Mouse (Mus musculus) urinary bladder, postnatal 25 days (tissue): ENCODE measurements around the gene Mindy1.

Source experiments
- DNase-seq: peaks from one replicate; pipeline ENCODE4 v3.0.0; 2022; ENCODE audit warnings: low spot score

The Mindy1 gene

DNA sequence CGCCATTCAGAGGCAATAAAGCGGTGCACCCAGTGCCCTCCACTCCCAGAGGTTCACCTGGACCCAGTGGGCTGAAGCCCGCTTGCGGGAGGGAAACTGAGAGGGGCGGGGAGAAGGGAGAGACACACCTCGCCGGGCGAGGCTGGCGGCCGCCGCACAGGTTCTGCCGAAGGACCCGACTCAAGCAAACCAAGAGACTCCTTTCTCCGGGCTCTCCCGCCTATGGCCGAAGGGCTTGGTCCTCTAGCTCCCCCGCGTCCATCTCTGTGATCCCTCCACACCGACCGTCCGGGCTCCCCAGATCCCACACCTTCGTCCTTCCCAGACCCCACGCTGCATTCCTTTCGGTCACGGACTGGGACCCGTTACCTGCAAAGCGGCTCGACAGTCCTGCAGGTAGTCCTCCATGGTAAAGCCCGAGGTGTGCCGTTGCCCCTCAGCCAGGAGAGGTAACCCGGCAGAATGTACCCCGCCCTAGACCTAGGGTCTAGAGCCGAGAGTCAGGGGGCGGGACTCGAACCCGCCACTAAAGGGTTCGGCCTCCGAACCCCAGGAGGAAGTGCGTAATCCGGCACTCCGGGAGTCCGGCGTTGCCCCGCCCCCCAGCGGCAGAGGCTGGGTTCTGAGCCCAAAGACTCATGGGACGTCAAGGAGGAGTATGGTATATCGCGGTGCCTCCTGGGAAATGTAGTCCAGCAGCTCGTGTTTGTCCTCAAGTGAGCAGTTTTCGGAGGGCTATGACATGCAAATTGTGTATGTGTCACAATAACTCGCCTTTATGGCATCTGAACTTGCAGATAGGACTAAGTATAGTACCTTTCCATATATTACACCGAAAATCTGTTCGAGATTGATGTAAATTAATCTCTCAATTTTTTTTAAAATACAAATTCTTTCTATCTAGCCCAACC lies at the start of gene Mindy1, which contains the start of gene Prune1:
Gene Mindy1, plus strand, starts transcription at position 130 of the 911 bp plus-strand sequence.
Gene Prune1, minus strand, starts transcription at position 861 of the 911 bp plus-strand sequence.
- peak; percentile 97 for DNase-seq

DNA sequence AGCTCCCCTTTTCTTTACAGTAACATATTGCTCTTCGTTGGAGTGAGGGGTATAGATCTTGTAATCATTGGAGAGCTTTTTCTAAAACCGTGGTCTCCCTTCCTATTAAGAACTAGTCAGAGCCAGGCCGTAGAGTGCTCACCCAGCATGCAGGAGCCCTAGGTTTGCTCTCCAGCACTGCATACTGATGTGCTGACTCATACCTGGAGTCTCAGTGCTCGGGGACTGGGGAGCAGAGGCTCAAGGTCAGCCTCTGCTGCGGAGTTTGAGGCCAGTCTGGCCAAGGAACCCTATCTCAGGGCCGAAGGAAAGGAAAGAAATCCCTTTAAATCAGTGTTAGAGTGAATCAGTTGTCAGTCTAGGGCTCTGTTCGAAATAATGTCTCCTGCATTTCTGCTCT lies 48.4 kb upstream of the Mindy1 start:
- peak; percentile 28 for DNase-seq

DNA sequence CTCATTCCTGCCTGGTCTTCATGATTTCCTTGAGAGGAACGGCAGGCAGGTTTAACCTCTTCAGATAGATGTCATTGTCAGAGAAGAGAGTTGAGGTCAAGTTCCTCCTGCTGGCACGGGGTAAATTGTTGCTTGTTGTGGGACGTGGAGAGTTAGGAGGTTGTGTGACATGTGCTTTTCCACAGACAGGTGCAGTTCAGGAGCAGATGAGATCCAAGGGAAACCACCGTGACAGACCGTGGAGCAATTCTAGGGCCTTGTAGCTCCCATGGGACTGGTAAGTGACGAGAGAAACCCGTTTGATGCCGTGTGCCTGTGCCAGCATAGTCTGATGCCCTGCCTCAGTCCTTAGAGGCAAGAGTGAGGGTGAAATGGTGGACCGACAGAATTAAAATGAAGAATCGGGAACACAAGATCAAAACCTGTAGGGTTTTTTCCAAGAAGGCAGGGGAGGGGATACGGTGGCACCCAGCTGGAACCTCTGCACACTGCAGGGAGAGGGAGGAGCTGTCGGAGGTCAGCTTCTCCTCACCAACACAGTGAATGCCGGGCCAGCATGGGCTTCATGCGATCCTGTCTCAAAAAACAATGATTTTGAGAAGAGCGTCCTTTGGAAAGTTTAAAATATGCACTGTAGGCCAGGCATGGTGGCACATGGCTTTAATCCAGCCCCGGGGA lies 47.7 kb upstream of the Mindy1 start:
- no peak for DNase-seq

DNA sequence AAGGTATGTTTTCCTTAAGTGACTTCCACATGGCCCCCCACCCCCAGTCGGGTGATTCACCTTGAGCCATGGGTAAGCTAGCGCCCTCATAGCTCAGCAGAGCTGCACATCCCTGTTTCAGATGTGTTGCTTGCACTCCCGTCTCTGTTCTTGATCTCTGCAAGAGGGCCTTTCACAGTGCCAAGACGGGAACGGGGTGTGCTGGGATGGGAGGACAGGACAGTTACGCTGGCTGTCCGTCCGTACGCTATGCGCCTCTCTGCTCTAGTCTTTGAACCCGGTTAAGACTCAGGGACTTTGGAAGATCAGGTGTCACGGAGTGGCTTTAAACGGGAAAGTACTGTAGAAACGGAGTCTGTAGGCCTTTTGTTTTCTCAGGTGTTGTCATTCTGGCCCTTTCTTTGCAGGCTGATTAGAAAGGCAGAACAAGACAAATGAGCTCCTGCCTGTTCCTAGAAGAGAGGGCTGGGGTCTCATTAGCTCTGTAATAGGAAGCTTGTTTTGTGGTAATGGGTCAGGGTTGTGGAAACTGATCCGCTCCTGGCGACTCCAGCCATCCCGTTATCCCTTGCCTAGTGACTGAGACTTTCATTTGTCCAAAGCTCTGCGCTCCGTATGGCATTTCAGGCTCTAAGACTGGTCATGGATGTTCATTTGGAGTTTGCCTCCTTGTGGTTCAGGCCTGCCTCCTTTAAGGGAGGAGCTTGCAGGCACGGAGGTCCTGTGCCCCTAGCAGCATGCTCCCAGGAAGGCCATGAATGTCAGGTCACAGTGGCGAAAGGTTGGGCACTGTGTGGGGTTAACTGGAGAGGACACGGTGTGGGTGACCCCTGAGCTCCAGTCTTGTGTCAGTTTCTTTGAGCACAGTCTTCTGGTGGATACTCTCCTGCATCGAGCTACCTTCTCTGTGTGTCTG lies 45.5 kb upstream of the Mindy1 start:
- no peak for DNase-seq

DNA sequence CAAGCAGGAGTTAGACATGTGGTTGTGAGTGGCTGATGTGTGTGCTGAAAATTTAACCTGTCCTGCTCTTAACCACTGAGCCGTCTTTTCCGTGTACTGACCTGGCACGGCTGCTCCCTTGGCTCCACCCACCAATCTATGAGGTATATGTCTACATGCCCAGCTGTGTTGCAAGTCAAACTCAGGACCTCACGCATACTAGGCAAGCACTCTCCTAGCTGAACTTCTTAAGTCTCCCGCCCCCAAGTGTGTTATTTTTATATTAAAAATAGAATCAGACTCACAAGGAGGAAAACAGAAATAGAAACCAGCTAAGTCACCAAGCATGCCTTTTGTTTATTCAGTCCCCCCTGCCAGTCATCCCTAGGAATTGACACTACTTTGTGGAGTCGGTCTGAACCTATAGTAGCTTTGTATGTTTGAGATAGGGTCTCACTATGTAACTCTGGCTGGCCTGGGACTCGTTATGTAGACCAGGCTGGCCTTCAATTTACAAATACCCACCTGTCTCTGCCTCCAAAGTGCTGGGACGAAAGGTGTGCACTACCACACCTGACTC lies 43.5 kb upstream of the Mindy1 start:
- no peak for DNase-seq

DNA sequence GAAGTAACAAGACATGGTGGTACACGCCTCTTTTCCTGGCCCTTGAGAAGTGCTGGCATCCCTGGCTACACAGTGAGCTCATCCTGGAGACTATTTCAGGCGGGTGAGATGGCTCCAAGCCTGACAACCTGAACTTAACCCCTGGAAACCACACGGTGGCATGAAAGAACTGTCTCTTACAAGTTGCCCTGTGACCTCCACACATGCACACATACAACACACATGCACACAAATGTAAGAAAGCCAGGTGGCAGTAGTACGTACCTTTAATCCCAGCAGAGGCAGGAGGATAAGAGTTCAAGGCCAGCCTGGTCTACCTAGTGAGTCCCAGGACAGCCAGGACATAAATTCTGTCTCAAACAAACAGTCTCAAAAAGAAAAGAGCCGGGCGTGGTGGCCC lies 42.1 kb upstream of the Mindy1 start:
- no peak for DNase-seq

DNA sequence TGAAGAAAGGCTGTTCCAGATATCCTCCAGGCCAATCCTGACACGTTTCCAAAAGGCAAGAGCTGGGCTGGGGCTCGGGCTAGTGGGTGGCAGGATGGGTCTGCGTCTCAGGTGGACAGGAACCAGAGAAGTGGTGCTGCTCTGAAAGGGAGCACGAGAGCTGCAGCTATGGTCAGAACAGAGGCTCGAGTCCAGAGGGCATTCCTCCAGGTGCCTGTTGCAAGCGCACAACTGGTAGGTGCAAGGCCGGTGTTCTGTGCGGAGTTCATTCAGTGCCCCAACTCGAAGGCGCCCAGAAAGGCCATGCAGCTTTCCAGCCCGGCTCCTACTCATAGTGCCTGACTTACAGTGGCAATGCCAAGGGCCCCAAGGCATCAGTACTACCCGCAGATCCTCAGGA lies 41.2 kb upstream of the Mindy1 start:
- no peak for DNase-seq

DNA sequence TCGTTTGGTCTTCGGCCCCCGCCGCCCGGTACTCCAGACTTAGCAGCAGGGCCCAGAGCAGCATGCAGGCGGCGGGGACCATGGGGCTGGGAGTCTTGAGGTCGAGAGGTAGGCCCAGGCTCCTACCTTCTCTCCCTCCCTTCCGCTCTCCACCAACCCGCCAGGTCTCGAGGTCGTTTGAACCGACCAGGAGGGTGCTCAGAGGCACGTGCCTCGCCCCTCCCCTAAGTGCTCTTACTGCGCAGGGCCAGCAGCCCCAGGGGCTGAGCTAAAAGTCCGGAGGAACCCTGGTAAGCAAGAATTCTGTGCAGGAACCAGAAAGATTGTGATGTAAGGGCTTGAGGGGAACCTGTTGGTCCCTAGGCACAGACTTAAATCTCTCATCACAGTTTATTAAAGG lies 40.2 kb upstream of the Mindy1 start:
- DNase-seq = no peak

DNA sequence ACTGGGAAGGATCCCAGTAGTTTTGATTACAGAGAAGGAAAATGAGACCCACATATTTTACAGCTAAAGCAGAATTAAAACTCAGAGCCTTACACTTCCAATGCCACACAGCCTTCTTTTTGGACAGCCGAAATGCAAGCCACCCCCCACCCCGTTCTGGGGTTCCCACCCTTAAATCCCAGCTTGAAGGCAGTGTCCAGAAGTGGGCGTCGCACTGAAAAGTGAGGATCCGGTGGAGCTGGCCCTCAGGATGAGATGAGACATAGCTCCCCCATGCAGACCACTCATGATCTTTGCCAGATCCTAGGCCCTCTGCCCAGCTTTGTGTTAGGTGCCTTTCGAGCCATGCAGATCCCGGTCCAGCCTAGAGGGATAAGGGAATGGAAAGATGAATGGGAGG lies 39.6 kb upstream of the Mindy1 start, which contains the start of gene Gm128:
Gene Gm128, minus strand, starts transcription at position 101 of the 400 bp plus-strand sequence.
- DNase-seq = no peak

DNA sequence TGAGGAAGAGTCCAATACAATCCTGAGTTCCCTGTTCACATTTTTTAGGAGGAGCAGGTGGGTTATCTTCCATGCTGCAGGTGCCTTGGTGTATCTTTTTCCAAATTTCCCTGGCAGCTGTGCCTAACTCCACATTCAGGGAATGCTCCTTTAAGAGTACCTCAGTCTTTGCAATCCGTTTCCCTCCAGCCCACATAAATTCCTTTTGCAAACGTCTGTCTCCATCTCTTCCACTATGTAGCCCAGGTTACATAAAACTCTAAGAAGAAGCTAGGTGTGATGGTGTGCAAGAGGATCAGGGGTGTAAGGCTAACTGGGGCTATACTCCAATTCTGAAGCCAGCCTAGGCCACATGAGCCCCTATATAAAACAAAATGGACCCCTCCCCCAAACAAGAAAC lies 38.1 kb upstream of the Mindy1 start:
- DNase-seq = no peak

DNA sequence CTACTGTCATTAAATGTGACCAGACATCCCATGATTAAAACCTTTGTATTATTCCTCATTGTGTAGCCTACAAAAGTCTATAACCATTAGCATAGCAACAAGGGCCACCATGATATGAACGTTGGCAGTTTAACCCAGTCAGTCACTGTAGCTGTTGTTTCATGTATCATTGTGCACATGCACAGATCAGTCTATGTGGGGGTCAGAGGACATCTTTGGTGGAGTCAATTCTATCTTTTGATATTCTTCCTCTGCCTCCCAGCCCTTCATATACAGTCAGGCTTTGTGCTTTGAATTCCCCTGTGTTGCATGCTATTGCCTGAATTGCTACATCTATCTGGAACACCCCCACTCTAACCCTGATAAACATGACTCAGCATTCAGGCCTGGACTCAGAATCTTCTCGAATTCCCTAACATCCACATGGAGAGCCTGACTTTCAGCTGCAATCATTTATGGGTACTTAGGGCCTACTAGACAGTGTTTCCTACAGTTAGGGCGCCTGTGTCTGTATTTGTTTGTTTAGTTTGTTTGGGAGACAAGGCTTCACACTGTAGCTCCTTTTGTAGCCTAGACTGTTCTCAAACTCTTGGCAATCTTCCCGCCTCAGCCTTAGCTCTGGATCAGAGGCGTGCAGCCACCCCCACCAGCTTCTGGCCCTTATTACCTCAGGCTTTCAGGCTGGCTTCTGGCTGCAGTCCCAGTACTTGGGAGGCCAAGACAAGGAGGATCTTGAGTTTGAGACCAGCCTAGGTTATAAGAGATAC lies 34.5 kb upstream of the Mindy1 start:
- peak; percentile 29 for DNase-seq

DNA sequence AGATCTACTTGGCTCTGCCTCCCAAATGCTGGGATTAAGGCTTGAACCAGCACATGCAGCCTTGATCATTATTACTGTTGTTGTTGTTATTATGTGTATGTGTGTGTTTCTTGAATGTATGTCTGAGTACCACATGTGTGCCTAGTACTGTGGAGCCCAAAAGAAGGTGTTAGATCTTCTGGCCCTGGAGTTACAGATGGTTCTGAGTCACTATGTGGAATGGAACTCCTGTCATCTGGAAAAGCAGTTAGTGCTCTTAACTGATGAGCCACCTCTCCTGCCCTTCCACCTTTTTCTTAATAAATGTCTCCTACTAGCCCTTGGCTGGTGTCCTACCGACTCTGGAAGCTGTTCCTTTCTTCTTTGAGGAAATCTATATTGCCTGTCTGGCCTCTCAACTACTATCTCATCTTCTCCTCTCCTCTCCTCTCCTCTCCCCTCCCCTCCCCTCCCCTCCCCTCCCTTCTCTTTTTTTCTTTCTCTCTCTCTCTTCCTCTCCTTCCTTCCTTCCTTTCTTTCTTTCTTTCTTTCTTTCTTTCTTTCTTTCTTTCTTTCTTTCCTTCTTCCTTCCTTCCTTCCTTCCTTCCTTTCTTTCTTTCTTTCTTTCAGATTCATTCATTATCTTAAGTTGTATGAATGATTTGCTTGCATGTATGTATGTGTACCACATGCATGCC lies 33.3 kb upstream of the Mindy1 start:
- DNase-seq = no peak

DNA sequence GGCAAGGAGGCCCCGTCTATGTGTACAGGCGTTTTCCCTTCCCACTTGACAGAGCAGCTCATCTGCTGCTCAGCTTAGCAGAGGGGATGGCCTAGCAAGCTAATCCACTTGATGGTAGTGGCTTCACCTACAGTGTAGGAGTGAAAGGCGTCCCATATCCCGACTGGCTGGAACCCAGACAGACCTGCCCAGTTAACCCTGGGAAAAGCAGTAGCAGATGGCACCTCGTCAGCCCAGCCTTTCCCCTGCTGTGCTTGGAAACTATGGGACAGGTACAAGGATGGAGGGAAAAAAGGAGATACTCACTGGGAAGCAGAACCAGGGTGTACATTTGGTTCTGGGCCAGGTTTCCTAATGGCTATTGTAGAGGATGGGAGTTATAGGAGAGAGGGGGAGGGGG lies 30.8 kb upstream of the Mindy1 start:
- DNase-seq = no peak

DNA sequence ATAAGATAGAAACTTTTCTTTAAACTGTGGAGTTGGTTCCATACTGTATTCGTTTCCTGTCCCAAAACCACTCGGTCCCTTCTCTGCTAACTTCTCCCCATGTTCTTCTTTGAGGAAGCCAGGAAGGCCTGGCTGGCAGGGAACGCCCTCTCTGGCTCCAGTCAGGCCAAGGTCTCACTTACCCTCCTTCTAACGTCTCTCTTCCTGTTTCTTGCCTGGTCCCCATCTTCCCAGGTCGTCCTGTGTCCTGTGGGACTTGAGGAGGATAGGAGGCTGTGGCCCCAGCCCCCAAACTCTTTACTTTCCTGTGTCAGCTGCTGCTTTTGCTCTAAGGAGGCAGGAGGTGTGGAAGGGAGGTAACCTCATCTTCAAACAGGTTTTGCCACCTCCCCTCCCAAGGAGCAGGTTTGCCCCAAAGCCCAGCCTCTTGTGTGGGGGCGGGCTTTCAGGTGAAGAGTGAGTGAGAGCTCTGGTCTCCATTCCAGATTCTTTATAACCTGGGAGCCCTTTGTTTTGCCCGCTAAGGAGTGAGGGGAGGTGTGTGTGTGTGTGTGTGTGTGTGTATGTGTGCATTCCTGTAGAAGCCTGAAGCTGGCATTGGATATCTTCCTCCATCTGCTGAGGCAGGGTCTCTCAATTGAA lies 30.2 kb upstream of the Mindy1 start, which contains the start of gene Bnipl:
Gene Bnipl, minus strand, starts transcription at position 411 of the 642 bp plus-strand sequence.
- no peak for DNase-seq

DNA sequence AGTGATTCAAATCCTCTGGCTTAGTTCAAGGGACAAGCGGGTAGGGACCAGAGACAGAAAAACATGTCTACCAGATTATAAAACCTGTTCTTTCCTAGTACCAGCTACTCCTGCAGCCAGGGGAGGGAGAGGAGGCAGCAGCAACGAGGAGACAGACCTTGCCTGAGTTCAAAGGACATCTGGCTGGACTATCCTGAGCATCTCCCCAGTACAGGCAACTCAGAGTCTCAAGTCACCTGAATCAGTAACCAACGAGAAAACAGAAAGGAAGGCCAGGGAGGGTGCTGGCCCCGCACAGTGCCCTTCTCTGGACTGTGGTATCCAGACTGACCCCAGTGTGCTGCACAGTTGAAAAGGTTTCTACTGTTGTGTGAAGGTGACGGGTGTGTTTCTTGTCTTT lies 24.2 kb upstream of the Mindy1 start:
- no peak for DNase-seq

DNA sequence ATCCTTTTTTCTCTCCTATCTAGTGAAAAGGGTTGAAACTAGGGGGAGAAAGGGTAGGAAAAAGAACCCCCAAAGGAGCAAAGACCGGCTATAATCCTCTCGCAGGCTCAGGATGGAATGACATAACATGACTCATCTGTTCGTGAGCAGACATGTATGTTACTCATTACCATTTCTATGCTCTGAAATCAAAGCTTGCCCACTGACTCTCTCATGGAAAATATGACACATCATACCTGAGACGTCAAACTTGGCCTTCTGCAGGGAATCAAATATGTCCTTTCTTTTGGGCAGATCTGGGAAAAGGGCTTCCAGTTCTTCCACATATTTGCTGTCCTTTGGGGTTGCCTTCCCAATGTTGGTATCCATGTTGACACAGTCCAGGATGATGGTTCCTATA lies 19.2 kb upstream of the Mindy1 start:
- DNase-seq = no peak

DNA sequence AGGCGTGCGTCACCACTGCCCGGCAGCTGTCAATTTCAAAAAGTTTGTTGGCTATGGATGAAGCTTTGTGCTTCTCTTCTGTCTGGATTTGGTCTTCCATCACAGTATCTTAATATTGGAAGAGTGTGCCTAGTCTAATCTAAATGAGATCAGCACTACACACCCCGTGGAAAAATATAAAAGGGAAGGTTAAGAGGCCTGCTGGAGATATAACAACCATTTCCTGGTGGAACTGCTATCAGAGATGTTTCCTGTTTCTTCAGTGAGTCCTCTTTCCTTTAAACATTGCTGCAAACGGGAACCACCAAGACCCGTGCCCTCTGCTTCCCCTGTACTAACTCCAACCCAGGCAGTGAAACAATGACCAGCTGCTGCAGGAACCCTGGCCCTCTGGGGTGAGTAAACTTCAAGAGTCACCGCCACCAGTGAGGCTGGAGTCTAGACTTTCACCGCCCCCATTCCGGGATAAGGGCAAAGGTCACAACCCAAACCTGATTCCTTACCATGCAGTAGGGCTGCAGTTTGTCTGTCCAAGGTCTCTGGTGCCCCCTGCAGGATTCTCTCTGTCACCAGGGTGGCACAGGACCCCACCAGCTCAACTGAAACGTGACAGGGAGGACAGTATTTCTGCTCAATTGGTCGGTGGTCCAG lies 17.9 kb upstream of the Mindy1 start:
- DNase-seq = peak; percentile 56

DNA sequence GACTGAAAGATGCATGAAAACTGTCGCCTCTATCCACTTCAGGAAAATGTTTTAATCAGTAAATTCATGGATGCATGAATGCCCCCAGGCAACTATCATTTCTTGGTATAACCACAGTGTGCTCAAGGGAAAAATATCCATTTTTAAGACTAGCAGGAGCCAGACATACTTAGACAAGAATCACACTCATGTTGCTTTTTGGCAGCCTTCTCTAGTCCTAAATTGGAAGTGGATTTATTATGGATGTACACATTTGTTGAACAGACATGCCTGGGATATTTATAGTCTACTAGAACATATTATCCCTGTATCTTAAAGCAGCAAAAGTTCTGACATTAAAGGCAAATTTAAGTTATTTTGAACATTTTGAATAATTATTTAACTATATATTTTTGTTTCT lies 16.4 kb upstream of the Mindy1 start:
- DNase-seq = no peak

DNA sequence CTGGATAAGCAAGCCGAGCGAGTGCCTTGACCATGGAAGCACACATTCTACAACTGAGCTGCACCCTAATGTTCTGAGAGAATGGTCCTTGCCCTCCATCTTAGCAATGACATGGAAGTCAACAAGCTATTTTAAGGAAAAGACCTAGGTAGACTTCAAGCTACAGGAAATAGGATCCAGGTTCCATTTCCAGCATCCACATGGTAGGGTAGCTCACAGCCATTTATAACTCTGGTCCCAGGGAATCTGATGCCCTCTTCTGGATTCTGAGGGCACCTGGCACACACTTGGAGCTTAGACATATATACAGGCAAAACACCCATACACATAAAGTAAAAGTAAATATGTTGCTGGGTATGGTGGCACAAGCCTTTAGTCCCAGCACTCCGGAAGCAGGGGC lies 15.1 kb upstream of the Mindy1 start:
- no peak for DNase-seq
